Mouse (Mus musculus): ENCODE results near the gene Timeless.
"Not testable (repeated sequence)": the region's sequence is repeated elsewhere in the genome, so short reads cannot be mapped to it uniquely, and the experiment has no call there.

Gene Timeless

DNA sequence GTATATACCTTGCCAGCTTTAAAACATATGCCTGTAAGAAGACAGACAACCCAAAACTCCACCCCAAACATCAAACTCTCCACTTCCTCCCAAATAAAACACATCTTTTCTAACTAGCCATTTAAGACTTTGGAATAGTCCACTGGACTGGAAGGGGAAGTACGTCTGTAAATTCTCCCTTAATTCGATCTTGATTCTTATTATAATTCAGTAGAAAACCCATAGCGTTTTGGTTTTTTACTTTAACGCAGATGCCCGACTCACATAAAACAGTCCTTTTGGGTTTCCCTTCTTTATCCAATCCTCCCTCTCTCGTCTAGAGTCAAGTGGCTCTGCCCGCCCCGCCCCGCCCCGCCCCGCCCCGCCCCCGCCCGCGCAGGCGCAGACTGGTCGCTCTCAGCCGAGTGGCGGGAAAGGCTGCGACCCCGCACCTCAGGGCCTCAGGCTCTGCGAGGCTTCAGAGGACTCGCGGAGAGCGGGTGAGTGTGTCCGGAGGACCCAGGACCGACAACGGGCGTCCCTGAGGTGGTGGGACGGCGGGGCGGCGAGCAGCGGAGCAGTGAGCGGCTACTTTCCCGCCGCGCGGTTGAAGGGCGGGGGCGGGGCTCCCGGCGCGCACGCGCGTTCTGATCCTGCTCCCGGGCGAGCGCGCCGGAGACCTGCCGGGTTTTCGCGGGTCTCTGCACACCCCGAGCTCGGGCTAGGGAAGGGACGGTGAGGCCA lies at the start of gene Timeless:
Gene Timeless (plus strand): TSS at position 369 of the 723 bp plus-strand sequence.
- DNase-seq, result peak; percentile 87

DNA sequence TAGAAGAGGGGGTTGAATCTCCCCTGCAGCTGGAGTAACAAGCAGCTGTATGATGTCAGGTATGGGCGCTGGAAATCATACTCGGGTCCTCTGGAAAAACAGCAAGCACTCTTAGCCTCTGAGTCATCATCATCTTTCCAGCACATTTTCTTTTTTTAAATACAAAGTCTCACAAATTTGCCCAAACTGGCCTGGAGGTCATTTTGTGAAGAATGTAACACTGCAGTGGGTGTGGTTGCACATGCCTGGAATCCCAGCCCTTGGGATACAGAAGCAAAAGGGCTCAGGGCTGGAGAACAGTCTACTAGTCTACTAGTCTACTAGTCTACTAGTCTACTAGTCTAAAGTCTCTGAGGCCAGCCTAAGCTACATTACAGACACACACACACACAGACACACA lies 47.6 kb upstream of the Timeless start:
- DNase-seq, result no peak

DNA sequence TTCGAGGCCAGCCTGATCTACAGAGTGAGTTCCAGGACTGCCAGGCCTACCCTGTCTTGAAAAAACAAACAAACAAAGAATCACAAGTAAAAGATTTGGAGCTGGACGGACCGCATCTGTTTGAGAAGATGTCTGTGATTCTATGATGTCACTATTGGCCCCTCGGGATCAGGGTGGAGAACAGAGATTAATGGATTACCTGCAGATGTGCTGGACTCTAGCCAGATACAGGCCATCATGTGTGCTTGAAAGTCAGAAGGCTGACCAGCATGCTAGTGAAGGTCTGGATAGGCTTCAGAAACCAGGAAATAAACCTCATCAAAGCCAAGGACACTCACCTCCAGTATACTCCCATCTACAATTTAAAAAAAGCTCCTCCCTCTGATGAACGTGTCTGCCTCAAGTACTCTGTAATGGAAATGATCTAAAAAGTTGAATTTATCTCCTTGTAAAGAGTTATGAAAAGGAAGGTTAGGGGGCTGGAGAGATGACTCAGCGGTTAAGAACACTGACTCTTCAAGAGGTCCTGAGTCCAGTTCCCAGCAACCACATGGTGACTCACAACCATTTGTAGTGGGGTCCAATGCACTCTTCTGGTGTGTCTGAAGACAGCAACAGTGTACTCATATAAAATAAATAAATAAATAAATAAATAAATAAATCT lies 46.5 kb upstream of the Timeless start:
- no peak for DNase-seq

GRCm38 (mm10) chr10:128185959-128186358 lies 45.9 kb upstream of the Timeless start:
- DNase-seq, result peak; percentile 87

DNA sequence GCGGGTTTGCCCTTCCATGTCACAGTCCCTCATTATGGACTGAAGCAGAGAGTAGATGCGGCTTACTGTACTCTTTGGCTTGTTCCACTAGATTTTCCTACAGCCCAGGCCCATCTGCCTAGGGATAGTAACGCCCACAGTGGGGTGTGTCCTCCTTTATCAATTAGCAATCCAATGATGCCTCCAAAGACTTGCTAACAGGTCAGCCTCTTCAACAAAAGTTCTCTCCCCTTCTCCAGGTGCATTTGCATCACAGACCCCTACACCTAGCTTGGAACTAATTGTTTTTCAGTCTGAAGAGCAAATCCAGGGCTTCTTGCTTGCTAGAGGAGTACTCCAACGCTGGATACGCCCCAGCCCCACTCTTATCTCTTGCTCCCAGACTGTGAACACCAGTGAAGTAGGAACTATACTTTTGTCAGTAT lies 44.7 kb upstream of the Timeless start:
- DNase-seq, result no peak

DNA sequence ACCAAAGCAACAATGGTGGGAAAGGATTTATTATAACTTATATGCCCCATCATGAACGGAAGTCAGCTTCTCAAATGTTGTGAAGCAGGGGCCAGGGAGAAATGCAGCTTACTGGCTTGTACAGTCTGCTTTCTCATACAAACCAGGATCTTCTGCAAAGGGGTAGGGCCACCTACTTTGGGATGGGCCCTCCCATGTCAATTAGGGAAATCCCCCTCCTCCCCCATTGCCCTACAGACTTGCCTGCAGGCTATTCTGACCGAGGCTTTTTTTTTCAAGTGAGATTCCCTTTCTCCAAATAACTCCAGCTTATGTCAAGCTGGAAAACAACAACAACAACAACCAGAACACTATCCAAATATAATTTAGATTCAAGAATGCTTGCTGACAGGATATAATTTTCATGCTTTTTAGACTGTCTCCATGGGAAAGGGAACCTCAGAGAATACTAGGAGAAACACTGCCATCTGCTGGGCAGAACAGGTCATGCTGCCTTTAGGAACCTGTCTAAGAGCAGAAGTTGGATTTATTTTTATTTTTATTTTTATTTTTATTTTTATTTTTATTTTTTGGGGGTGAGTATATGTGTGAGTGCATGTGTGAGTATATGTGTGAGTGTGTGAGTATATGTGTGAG lies 43.5 kb upstream of the Timeless start:
- DNase-seq, result peak; percentile 81

GRCm38 (mm10) chr10:128191472-128191871 lies 40.4 kb upstream of the Timeless start:
- no peak for DNase-seq

- not testable (repeated sequence) for DNase-seq
Measured at GRCm38 (mm10) chr10:128192030-128192766, 39.7 kb upstream of the Timeless start.

GRCm38 (mm10) chr10:128193113-128193512 lies 38.8 kb upstream of the Timeless start:
- DNase-seq, result no peak

GRCm38 (mm10) chr10:128194024-128194550 lies 37.8 kb upstream of the Timeless start, which contains the start of gene Gls2:
TSS of gene Gls2 (plus strand) at chr10:128194457.
- DNase-seq, result peak; percentile 97

- peak; percentile 28 for DNase-seq
Measured at GRCm38 (mm10) chr10:128194551-128195461, 37.1 kb upstream of the Timeless start.

DNA sequence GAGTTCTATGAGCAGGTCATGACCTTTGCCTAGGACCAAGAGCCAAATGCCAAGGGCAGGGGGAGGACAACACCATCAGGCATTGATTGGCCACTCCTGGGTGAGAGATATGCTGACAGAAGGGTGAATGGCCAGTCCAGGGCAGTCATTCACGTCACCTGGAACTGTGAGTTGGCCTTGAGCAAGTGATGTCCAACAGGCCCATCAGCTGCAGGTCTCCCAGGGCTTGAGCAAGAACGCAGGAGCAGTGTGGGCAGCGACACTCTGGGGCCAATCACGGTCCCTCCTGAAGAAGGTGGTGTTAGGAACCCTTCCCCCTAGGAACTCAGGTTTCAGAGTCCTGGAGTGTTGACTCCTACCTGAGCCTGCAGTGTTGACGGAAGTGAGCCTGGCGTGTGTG lies 30.0 kb upstream of the Timeless start:
- DNase-seq, result no peak

- no peak for DNase-seq
Measured at GRCm38 (mm10) chr10:128204941-128205340, 26.9 kb upstream of the Timeless start.

- DNase-seq, result no peak
Measured at GRCm38 (mm10) chr10:128208326-128208725, 23.5 kb upstream of the Timeless start.

- no peak for DNase-seq
Measured at GRCm38 (mm10) chr10:128209311-128210009, 22.4 kb upstream of the Timeless start.

DNA sequence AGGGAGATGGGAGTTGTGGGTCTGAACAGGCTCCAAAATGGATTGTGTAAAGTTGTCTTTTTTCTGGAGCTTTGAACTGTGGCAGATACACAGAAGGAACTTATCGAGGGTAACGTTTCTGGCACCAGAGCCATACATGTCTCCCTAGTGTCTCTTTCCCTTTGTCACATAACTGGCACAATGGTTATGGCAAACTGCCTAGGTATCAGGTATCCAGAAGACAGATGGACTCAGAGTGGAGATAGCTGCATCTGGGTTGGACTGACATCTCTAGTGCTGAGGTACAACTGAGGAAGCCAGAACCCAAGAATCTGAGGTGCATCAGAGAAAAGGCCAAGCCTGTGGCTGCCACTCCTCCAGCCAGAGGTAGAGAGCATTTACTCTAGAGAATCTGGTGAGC lies 21.7 kb upstream of the Timeless start:
- no peak for DNase-seq

- DNase-seq, result no peak
Measured at GRCm38 (mm10) chr10:128210954-128211353, 20.9 kb upstream of the Timeless start.

DNA sequence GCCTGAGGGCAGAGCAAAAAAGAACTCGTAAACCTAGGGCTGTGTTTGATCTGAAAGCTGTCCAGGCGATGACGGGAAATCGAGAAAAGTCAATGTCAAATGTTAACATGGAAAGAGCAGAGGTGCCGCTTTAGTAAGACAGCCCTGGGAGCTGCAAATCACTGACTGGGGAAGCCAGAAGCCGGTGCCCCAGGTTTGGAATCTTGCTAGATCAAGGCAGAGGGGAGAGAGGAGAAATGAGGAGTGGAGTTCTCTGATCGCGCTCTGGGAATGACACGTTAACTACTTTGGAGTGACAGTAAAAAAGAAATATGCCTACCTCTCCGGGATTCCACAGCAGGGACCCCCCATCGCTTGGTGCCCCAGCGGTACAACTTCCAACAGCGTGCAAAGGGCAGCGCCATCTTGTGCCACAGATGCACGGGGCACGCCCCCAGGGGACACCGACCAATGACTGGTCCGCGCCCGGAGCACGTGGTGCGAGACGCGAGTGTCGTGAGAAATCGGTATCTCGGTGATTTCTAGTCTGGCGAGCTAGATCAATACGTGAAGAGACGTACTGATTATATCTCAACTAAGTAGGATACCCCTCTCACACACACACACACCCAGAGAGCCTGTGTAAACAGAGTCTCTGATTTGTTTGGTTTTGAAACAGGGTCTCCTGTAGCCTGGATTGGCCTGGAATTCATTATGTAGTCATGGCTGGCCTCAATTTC lies 20.3 kb upstream of the Timeless start, which contains the start of gene Spryd4:
Gene Spryd4 (minus strand): TSS at position 418 of the 719 bp plus-strand sequence.
- peak; percentile 94 for DNase-seq

- DNase-seq, result no peak
Measured at GRCm38 (mm10) chr10:128212148-128212547, 19.7 kb upstream of the Timeless start.

DNA sequence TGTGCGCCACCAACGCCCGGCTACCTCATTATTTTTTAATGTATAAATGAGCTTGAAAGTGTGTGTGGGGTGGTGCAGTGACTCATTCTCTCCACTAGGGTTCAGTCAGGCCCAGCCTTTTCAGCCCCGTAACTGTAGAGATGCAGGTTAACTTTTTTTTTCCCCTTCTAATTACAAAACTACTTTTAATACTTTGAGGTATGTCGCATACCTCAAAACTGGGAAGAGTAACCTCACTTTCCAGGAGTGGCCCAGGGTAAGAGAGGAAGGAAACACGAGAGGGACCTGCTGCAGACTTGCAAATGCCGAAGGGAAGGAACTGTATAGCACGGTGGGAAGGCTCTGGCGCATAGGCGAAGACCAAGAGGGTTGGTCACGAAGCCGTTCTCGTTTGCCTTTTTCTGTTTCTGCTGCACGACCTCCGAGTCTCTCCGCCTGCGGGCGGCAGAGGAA lies 19.0 kb upstream of the Timeless start:
- peak; percentile 78 for DNase-seq
